Mouse (Mus musculus): Measurements from ENCODE around the gene Parp3. TPM values are rescaled to one million over a fixed set of nuclear protein-coding genes. Genes with fewer than 3 reads are reported as not detected.

Parp3 gene
- total and polyA plus RNA-seq, 3 experiments = 2.2 to 5.0 TPM; not detected in 1

GRCm38 (mm10) chr9:106476002-106476923, 486 bp downstream of the Parp3 start:
- Histone ChIP-seq H3K27ac (ENCODE audit: control insufficient read depth, low read depth, low read length) (peak overlapping the region; percentile 13; the same call in 1 of the 2 replicates), H3K9ac (ENCODE audit: control insufficient read depth, low read depth, low read length, poor library complexity, severe bottlenecking) (peak overlapping the region; percentile 58), H3K4me3 (ENCODE audit: control insufficient read depth in 1 of 2, insufficient read depth in 1 of 2, low read depth in 2 of 2, low read length in 2 of 2) (peak overlapping the region; percentile 64 to 97), H3K9me3 (replicated peaks; ENCODE audit: insufficient read depth, low read length) (no peaks in the 10 kb centered on the region), H3K36me3 (ENCODE audit: control insufficient read depth in 1 of 2, insufficient read depth in 2 of 2, low read length in 2 of 2) (peaks cover 0 to 3% of the 10 kb centered on the region in 2 experiments; a peak in 3 of 4 replicates), H3K79me2 (ENCODE audit: control insufficient read depth, insufficient read depth, low read length, poor library complexity) (peaks cover 27% of the 10 kb centered on the region), H3K27me3 (ENCODE audit: control insufficient read depth in 1 of 2, insufficient read depth in 2 of 2, low read length in 2 of 2) (no peaks in the 10 kb centered on the region), H3K4me1 (ENCODE audit: control insufficient read depth in 1 of 2, insufficient read depth in 2 of 2, low read length in 2 of 2) (peaks cover 0 to 11% of the 10 kb centered on the region in 2 experiments; a peak in 3 of 4 replicates)
- peak; percentile 86 for DNase-seq (ENCODE audit: low read depth, low spot score)
- TF ChIP-seq TCF12 (IDR thresholded peaks at IDR 0.05; ENCODE audit: low read depth, low read length) (no peak), SMC3 (IDR thresholded peaks at IDR 0.05; ENCODE audit: low read depth, low read length) (no peak), USF1 (IDR thresholded peaks at IDR 0.05; ENCODE audit: low read depth, low read length) (0 out of 2 replicates have a peak, but pooled peaks have one; percentile 12), TBP (IDR thresholded peaks at IDR 0.05; ENCODE audit: low read depth, low read length) (peak; percentile 18; the same call in 1 of the 2 replicates), MXI1 (IDR thresholded peaks at IDR 0.05; ENCODE audit: low read depth, low read length) (peak; percentile 66), RAD21 (IDR thresholded peaks at IDR 0.05; ENCODE audit: low read depth, low read length) (no peak), POLR2AphosphoS5 (IDR thresholded peaks at IDR 0.05; ENCODE audit: borderline replicate concordance, low read depth, low read length) (no peak), UBTF (IDR thresholded peaks at IDR 0.05; ENCODE audit: borderline replicate concordance, insufficient read depth, low read depth, low read length) (no peak), ZMIZ1 (IDR thresholded peaks at IDR 0.05; ENCODE audit: low read depth, low read length) (no peak), JUND (IDR thresholded peaks at IDR 0.05; ENCODE audit: low read depth, low read length) (no peak), ZNF384 (IDR thresholded peaks at IDR 0.05; ENCODE audit: low read depth, low read length) (no peak), MAFK (IDR thresholded peaks at IDR 0.05; ENCODE audit: borderline replicate concordance, low read depth, low read length) (no peak), MAZ (IDR thresholded peaks at IDR 0.05; ENCODE audit: low read depth, low read length) (0 out of 2 replicates have a peak, but pooled peaks have one; percentile 40), MYC (IDR thresholded peaks at IDR 0.05; ENCODE audit: low read depth, low read length) (no peak), KAT2A (conservative IDR thresholded peaks at IDR 0.05; ENCODE audit: low read depth, low read length) (no peak), CHD2 (IDR thresholded peaks at IDR 0.05; ENCODE audit: low read length) (no peak), EP300 (IDR thresholded peaks at IDR 0.05; ENCODE audit: low read depth in 1 of 2, low read length in 2 of 2) (no peak), BHLHE40 (IDR thresholded peaks at IDR 0.05; ENCODE audit: borderline replicate concordance, low read depth, low read length) (peak; percentile 37; the same call in 1 of the 2 replicates), HCFC1 (IDR thresholded peaks at IDR 0.05; ENCODE audit: low read depth, low read length) (no peak), ZC3H11A (IDR thresholded peaks at IDR 0.05; ENCODE audit: low read depth, low read length) (no peak), USF2 (IDR thresholded peaks at IDR 0.05; ENCODE audit: borderline replicate concordance in 1 of 2, insufficient read depth in 1 of 2, low read depth in 1 of 2, low read length in 2 of 2) (no peak), E2F4 (IDR thresholded peaks at IDR 0.05; ENCODE audit: borderline replicate concordance, low read depth, low read length) (no peak), ELF1 (IDR thresholded peaks at IDR 0.05; ENCODE audit: low read depth, low read length) (no peak), NRF1 (IDR thresholded peaks at IDR 0.05; ENCODE audit: insufficient read depth, low read depth, low read length, poor library complexity, severe bottlenecking) (no peak), GABPA (IDR thresholded peaks at IDR 0.05; ENCODE audit: low read depth, low read length) (no peak), MEF2A (IDR thresholded peaks at IDR 0.05; ENCODE audit: extremely low read depth, insufficient replicate concordance, low read depth, low read length, poor library complexity, severe bottlenecking) (no peak), MYB (IDR thresholded peaks at IDR 0.05; ENCODE audit: low read depth, low read length) (no peak), POLR2AphosphoS2 (IDR thresholded peaks at IDR 0.05; ENCODE audit: low read length) (no peak), CTCF (IDR thresholded peaks at IDR 0.05 in 2 of 3, conservative IDR thresholded peaks at IDR 0.05 in 1 of 3; ENCODE audit: control insufficient read depth in 1 of 3, insufficient read depth in 1 of 3, low read depth in 2 of 3, low read length in 3 of 3, poor library complexity in 1 of 3, severe bottlenecking in 1 of 3) (no peak), MAX (IDR thresholded peaks at IDR 0.05; ENCODE audit: low read length) (no peak), POLR2A (IDR thresholded peaks at IDR 0.05; ENCODE audit: control insufficient read depth in 1 of 2, insufficient read depth in 1 of 2, low read depth in 1 of 2, low read length in 2 of 2, poor library complexity in 1 of 2) (no peak; a peak in 1 of 4 replicates), CHD1 (IDR thresholded peaks at IDR 0.05; ENCODE audit: low read depth, low read length) (0 out of 2 replicates have a peak, but pooled peaks have one; percentile 69), RCOR1 (IDR thresholded peaks at IDR 0.05; ENCODE audit: low read depth, low read length) (no peak), ZKSCAN1 (IDR thresholded peaks at IDR 0.05; ENCODE audit: low read depth, low read length) (no peak)
